Mouse (Mus musculus): Measurements from ENCODE around the gene Pkig. TPM values are rescaled to one million over a fixed set of nuclear protein-coding genes. Genes with fewer than 3 reads are reported as not detected.
"Not testable (repeated sequence)": the region's sequence is repeated elsewhere in the genome, so short reads cannot be mapped to it uniquely, and the experiment has no call there.

The Pkig gene
- total RNA-seq (2021) = 10 to 100 TPM; 93.7 to 93.9 TPM
- long read RNA-seq, experiment 1, transcript Pkig-201 (4 exons, 1,036 nt) = major isoform, 74 of 119 reads
- long read RNA-seq, experiment 1, transcript Pkig-204 (4 exons, 762 nt) = minor isoform, 16 of 119 reads
- long read RNA-seq, experiment 1, partial matches to known transcripts = 18 of 119 reads
- long read RNA-seq, experiment 1, other reads (novel, unspliced or antisense) = 5 of 119 reads
- long read RNA-seq, experiment 2, transcript Pkig-209 (3 exons, 983 nt) = minor isoform, 5 of 177 reads
- long read RNA-seq, experiment 2, transcript Pkig-201 (4 exons, 1,036 nt) = major isoform, 108 of 177 reads
- long read RNA-seq, experiment 2, transcript Pkig-204 (4 exons, 762 nt) = minor isoform, 27 of 177 reads
- long read RNA-seq, experiment 2, partial matches to known transcripts = 21 of 177 reads
- long read RNA-seq, experiment 2, other reads (novel, unspliced or antisense) = 9 of 177 reads

- peak within 1 kb of the TSS; percentile 99 for H3K4me3 ChIP-seq
- peak; percentile 60 for TF ChIP-seq CTCF (conservative IDR thresholded peaks at IDR 0.05)
- H3K27ac ChIP-seq = peak within 1 kb of the TSS; percentile 98
- peak; percentile 81 to 88 for DNase-seq (ENCODE audit: low spot score in 2 of 2)
These were observed at the start of gene Pkig for GRCm38 (mm10) chr2:163657975-163658886. TSS of gene Pkig (plus strand) at chr2:163658386.

GRCm38 (mm10) chr2:163609281-163609975, 48.8 kb upstream of the Pkig start:
- DNase-seq (ENCODE audit: low spot score in 2 of 2) = no peak
- no peak overlapping the region for H3K27ac ChIP-seq
- no peak overlapping the region for H3K4me3 ChIP-seq
- TF ChIP-seq CTCF (conservative IDR thresholded peaks at IDR 0.05) = no peak

DNA sequence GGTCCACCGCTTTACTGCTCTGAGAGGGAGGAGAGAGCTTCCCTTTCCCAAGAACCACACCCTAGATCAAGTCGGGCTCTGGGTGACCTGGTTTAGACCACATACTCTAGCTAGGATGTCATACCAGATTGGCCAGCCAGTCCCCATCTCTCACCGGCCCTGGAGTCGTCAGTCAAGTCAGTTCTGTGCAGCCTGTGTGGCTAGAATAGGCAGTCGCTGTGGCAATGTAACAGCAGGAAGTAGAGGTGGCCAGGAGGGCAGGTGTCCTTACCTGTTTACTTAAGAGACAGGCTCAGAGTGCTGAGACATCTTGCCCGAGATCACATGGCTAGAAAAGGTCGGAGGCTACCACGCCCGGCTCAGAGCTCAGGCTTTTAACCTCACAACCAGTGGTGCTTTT, 47.0 kb upstream of the Pkig start:
- DNase-seq (ENCODE audit: low spot score in 2 of 2) = no peak
- H3K27ac ChIP-seq = peak overlapping the region; percentile 14; the same call in 1 of the 2 replicates
- no peak overlapping the region for H3K4me3 ChIP-seq
- no peak for TF ChIP-seq CTCF (conservative IDR thresholded peaks at IDR 0.05)

DNA sequence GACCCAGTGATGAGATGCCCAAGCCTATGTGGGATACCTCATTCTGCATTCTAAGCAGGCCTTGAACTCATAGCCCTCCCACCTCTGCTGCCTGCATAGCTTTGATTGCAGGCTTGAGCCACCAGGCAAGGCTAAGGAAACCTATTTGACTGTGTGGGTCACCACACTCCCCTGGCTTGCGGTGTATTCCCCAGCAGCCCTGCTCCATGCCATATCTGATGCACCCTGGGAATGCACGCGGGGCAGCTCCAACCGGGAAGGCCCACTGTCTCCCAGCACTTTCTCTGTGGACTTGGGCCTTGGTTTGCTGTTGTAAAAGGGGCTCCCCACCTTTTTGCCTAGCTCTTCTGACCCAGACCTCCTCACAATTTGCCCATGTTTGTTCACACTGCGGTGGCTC, 45.0 kb upstream of the Pkig start:
- TF ChIP-seq CTCF (conservative IDR thresholded peaks at IDR 0.05) = no peak
- Histone ChIP-seq H3K4me3 (no peak overlapping the region), H3K27ac (no peak overlapping the region)
- DNase-seq (ENCODE audit: low spot score in 2 of 2) = no peak

DNA sequence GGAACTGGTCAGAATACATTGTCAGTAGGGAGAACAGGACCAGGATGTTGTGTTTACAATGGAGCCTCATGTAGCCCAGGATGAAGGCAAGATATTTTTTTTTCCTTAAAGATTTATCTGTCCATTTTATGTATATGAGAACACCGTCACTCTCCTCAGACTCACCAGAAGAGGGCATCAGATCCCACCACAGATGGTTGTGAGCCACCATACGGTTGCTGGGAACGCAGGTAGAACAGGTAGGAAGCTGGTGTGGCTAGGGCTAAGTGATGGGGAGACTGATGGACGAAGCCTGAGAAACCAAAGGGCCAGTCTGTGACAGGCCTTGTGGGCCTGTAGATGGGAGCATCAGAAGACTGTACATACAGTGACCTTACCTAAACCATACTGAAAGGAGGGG, 44.2 kb upstream of the Pkig start:
- Histone ChIP-seq H3K27ac (no peak overlapping the region), H3K4me3 (no peak overlapping the region)
- DNase-seq (ENCODE audit: low spot score in 2 of 2) = no peak
- TF ChIP-seq CTCF (conservative IDR thresholded peaks at IDR 0.05) = peak; percentile 19; the same call in 1 of the 2 replicates

DNA sequence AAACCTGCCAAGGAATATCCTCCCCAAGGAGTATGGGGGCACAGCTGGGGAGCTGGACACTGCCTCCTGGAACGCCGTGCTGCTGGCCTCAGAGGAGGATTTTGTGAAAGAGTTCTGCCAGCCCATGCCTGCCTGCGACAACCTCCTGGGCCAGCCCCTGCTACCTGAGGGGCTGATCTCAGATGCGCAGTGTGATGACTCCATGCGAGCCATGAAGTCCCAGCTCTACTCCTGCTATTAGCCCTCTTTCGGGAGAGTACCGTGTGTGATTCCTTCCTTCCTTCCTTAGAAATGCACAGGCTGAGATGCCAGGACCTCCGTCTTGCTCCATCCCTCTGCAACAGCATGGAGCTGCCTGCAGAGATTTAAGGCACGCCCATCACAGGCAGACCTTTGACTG, 42.8 kb upstream of the Pkig start:
- DNase-seq (ENCODE audit: low spot score in 2 of 2) = no peak
- H3K4me3 ChIP-seq = no peak overlapping the region

GRCm38 (mm10) chr2:163615906-163616651, 42.1 kb upstream of the Pkig start:
- no peak for DNase-seq (ENCODE audit: low spot score in 2 of 2)
- Histone ChIP-seq H3K4me3 (no peak overlapping the region), H3K27ac (peak overlapping the region; percentile 52; the same call in 1 of the 2 replicates)
- TF ChIP-seq CTCF (conservative IDR thresholded peaks at IDR 0.05) = no peak

More for the DNA sequence above, 42.8 kb upstream of the Pkig start:
- TF ChIP-seq CTCF (conservative IDR thresholded peaks at IDR 0.05) = no peak
- no peak overlapping the region for H3K27ac ChIP-seq

DNA sequence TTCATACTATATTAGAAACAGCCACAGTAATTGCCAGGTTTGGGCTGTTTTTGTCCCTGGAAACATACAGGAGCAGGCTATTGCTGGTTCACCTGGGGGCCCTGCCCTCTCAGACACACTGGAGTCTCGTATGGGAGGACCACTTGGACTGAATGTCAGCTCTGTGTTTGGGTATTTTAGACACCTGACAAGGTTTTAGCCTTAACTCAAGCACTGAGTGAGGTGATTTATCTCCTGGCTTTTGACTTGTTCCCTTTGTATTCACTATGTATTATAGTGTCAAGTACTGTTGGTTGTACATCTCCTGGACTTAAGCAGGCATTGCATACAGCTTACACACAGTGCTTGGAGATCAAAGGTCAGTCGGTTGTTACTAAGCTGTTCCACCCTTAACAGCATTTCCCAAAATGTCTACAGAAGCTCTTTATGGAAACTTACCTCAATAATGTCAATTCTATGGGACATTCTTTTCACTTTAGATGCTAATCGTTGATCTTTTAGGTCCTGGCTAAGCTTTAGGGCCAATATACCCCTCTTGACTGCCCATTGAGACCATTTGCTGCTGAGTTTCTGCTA, 41.4 kb upstream of the Pkig start:
- no peak overlapping the region for H3K4me3 ChIP-seq
- TF ChIP-seq CTCF (conservative IDR thresholded peaks at IDR 0.05) = no peak
- DNase-seq (ENCODE audit: low spot score in 2 of 2) = no peak
- H3K27ac ChIP-seq = peak overlapping the region; percentile 52; the same call in 1 of the 2 replicates

DNA sequence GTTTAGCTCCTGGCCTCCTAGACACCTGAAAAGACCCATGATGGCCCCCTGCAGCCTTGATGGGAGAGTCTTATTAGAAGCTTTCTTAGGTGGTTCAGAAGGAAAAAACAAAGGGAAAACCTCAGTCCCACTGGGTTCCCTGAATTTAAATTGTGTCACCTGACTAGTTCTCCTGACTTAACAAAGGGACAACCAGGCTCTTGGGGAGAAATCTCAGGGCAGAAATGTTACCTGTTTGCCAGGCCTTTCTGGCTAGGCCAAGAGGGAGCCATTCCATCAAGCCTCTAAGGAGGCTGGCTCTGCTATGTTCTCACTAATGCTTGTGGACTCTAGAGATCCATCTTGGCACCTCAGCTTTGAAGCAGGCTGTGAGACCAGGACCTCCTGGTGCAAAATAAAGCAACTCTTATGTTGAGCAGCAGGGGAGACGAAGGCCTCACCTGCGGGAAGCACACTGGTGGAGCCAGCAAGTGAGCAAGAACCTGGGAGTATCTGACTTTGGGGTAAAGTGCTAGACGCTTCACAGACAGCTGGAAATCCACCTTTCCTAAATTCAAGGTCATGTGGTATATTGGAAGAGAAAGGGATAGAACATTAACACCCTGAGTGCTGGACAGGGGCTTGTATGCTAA, 40.8 kb upstream of the Pkig start:
- no peak for TF ChIP-seq CTCF (conservative IDR thresholded peaks at IDR 0.05)
- Histone ChIP-seq H3K27ac (0 out of 2 replicates have a peak overlapping the region, but pooled peaks have one; percentile 18), H3K4me3 (no peak overlapping the region)
- no peak for DNase-seq (ENCODE audit: low spot score in 2 of 2)

DNA sequence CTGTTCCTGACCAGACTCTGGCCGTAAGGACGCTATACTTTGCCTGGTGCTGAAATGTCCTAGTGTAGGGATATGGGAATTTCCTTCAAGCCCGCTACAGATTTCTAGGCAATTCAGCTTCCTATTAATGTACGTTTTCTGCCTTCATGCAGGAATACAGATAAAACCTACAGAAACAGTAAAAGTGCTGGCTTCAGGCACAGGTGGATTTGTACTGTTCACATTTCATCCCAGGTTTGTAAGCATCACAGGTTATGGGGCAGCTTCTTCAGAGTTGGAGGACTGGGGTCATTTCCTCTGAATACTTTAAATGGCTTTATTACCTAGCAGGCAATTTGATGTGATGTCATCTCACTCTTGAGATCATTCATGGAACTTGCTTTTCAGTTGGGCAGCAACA, 40.3 kb upstream of the Pkig start:
- no peak for DNase-seq (ENCODE audit: low spot score in 2 of 2)
- no peak for TF ChIP-seq CTCF (conservative IDR thresholded peaks at IDR 0.05)
- H3K27ac ChIP-seq = no peak overlapping the region
- H3K4me3 ChIP-seq = no peak overlapping the region

DNA sequence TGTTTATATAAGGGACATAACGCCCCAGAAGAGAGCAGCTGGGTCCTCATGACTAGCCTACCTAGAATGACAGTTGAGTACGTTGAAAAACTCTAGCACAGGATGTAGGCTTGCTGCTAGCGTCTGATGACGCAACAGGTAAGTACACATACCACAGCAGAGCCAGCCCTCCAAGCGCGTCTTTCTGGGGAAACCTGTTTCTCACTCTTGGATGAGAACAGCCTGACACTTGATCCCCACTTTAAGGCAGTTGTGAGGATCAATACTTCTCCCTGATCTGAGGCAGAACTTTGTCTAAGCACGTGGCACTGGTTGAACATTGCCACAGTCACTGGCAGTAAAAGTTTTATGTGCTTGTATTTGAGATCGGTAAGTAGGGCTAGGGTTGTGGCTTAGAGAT, 37.7 kb upstream of the Pkig start:
- TF ChIP-seq CTCF (conservative IDR thresholded peaks at IDR 0.05) = no peak
- no peak overlapping the region for H3K27ac ChIP-seq
- no peak overlapping the region for H3K4me3 ChIP-seq
- no peak for DNase-seq (ENCODE audit: low spot score in 2 of 2)

- DNase-seq (ENCODE audit: low spot score in 2 of 2); H3K4me3 ChIP-seq: not testable (repeated sequence)
These were observed 36.8 kb upstream of the Pkig start for GRCm38 (mm10) chr2:163621401-163621800.

More at GRCm38 (mm10) chr2:163621401-163621800, 36.8 kb upstream of the Pkig start:
- not testable (repeated sequence) for H3K27ac ChIP-seq
